Mouse (Mus musculus): Measurements from ENCODE around the gene Ero1lb.

Ero1lb gene

GRCm38 (mm10) chr13:12565621-12566390, at the start of gene Ero1lb:
Gene Ero1lb (plus strand): TSS chr13:12565874.
- DNase-seq (ENCODE audit: low spot score in 2 of 2) = peak; percentile 99 to 100

DNA sequence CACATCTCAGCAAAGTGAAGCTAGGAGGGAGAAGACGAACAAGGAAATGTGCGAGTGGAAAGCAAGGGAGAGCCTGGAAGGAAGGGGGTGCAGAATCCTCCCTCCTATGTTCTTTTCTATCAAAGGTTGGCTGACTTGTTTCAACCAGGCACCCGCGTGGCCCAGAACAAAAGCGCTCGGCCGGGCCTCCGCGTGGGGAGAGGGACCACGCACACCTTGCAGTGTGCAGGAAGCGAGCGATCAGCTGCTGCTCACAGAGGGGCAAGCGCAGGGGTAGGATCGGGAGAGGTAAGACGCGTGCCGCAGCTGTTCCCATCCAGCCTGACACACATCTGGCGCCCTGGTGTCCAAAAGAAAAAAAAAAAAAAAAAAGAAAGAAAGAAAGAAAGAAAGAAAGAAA, 46.3 kb upstream of the Ero1lb start:
- no peak for DNase-seq (ENCODE audit: low spot score in 2 of 2)

GRCm38 (mm10) chr13:12519955-12520584, 45.6 kb upstream of the Ero1lb start, which contains the start of gene Edaradd:
Gene Edaradd (minus strand): TSS chr13:12520438.
- peak; percentile 13 to 20 for DNase-seq (ENCODE audit: low spot score in 2 of 2)

DNA sequence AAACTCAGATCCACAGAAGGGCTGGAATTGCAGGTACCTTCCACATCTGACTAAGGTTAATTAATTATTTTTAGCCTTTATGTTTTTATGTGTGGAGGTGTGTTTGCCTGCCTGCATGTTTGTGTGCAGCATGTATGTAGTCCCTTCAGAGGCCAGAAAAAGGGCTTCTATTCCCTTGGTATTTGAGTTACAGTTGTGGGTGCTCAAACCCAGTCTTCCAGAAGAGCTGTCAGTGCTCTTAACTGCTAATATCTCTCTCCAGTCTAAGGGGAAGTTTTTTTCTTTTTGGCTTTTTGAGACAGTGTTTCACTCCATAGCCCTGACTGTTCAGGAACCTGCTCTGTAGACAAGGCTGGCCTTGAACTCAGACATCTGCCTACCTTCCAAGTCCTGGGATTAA, 43.3 kb upstream of the Ero1lb start:
- DNase-seq (ENCODE audit: low spot score in 2 of 2) = no peak

GRCm38 (mm10) chr13:12525678-12526077, 40.0 kb upstream of the Ero1lb start:
- DNase-seq (ENCODE audit: low spot score in 2 of 2) = no peak

DNA sequence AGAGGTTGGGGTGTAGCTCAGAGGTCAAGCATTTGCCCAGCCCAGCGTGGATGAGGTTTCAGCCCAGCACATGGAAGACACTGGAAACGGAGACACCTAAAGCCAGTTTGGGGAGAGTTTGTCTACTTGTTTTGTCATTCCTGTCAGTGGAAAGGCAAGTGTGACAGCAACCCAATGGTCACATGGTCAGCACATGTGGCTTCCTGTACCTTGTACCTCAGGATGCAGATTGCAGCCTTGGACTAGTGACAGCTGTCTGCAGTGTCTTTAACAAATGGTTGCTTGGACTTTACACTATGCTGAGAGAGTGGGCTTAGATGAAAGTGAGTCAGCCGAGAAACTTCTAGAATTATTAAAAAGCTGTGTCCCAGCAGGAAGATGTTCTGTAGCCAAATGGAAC, 31.0 kb upstream of the Ero1lb start:
- DNase-seq (ENCODE audit: low spot score in 2 of 2) = no peak

GRCm38 (mm10) chr13:12537971-12538370, 27.7 kb upstream of the Ero1lb start:
- peak; percentile 9 to 29 for DNase-seq (ENCODE audit: low spot score in 2 of 2)

DNA sequence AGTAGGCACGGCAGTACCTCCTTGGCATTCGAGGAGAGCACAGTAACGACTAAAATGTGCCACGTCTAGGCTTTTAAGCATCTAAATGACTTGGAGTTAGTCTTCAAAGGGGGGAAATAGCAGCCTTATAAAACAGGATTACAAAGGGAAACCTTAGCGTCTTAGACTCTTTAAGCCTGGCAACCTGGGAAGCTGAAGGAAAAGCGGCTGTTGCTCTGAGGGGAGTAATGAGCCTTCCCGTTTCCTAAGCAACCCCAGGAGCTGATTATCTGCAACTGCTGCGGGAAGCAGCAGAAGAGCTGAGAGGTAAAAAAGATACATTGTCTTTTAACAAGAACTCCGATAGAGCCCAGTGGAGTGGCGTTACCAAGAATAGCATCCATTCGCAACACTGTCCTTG, 26.0 kb upstream of the Ero1lb start:
- peak; percentile 3 to 8 for DNase-seq (ENCODE audit: low spot score in 2 of 2)

DNA sequence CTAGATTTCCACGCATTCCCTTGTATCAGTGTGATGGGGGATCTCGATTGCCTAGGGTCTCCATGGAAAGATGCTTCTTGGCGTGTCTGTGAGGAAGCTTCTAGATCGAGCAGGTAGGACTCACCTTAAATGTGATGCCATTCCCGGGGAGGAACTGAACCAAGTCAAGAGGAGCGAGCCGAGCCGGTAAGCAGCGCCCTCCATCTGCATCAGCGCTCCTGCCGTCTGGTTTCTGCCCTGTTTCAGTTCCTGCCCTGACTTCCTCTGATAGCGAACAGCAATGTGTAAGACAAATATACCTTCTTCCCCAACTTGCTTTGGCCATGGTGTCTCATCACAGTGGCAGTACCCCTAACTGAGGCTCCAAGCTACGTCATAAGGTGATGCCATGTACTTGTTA, 25.6 kb upstream of the Ero1lb start:
- DNase-seq (ENCODE audit: low spot score in 2 of 2) = no peak

DNA sequence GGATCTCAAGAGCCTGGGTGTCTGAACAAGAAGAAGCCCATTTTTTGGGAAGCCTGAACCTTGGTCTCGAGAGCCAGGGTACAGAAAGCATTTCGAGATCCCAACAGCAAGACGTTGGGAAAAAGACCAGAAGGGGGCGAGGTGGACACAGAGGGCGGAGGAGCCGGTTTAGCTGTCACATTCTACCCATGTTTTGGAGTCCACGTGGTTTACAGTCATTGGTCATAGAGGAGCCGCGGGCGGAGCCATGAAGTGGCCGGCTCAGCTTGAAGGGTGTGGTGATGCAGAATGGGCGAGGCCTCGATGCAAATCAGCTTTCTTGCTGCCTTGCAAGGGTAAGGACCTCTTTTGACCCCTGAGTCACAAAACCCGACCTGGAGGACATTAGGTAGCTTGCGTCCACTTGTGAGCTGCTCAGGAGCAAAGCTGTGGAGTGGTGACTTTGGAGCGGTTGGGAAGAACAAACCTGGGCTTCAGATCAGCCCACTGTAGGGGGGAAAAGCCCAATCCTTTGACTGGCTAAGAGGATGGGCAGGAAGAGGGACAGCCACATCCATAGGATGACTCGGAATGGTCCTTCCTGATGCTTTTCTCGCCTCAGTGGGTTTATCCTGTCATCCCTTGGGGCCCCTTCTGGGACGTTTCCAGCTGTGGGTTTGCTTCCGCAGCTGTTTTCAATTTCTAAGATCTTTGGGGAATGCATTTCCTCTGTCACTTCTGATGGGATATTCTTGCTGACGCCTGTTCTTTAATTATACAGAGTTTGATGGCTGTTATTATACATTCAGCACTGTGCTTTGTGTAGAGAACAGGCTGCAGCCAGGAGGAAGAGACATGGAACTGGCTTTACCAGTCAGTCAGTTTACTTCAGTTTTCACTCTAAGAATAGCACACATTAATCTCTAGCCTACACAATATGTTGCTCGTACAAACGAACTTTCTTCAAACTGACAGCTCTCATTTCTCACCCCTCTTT, 23.4 kb upstream of the Ero1lb start:
- peak; percentile 8 to 13 for DNase-seq (ENCODE audit: low spot score in 2 of 2)

GRCm38 (mm10) chr13:12543246-12543645, 22.4 kb upstream of the Ero1lb start:
- no peak for DNase-seq (ENCODE audit: low spot score in 2 of 2)

GRCm38 (mm10) chr13:12543880-12544568, 21.6 kb upstream of the Ero1lb start:
- DNase-seq (ENCODE audit: low spot score in 2 of 2) = no peak

DNA sequence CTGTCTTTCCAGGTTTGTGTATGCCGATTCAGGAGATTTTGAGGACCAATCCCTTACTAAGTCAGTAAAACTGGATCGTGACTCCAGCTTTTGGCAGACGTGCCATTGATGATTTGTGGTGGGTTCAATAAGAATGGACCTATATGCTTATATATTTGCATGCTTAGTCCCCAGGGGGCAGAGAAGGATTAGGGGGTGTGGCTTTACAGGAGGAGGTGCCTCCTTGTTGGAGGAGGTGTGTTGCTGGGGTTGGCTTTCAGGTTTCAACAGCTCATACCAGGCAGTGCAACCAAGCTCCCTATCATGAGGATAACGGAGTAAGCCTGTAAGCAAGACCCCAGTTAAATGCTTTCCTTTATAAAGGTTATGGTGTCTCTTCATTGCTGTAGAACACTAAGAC, 11.5 kb upstream of the Ero1lb start:
- DNase-seq (ENCODE audit: low spot score in 2 of 2) = no peak

GRCm38 (mm10) chr13:12559044-12559443, 6.6 kb upstream of the Ero1lb start:
- DNase-seq (ENCODE audit: low spot score in 2 of 2) = no peak

DNA sequence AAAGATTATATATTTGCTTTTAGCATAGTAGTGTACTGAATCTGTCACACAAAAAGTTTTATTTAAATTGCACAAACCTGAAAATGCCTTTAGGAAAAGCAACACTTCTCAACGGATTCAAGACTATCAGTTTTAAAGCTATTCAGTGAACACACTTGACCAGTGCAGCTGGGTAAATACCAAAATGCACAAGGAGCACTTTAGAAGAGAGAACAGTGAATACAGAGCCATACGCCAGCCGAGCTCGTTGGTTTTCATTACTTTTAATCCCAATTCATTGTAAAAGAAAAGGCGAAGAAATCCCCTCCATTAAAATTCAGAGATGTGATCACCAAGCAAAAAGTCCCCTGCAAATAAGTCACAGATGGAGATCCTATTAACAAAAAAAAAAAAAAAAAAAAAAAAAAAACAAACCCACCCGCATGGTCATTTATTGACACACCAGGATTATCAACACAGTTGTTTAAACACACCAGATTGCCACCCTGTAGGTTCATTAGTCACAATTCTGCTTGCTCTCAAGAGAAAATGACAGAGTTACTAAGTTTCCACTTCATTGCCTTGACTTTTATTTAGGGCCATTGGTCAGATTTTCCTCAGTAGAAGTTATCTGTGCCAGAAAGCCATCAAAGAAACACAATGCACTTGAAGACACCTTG, 6.1 kb upstream of the Ero1lb start:
- DNase-seq (ENCODE audit: low spot score in 2 of 2) = no peak

- no peak for DNase-seq (ENCODE audit: low spot score in 2 of 2)
These were observed 3.9 kb upstream of the Ero1lb start for GRCm38 (mm10) chr13:12561729-12562128.

- no peak for DNase-seq (ENCODE audit: low spot score in 2 of 2)
These were observed 3.4 kb upstream of the Ero1lb start for GRCm38 (mm10) chr13:12562256-12562655.

- DNase-seq (ENCODE audit: low spot score in 2 of 2) = no peak
These were observed 2.3 kb downstream of the Ero1lb start for GRCm38 (mm10) chr13:12567936-12568335.

DNA sequence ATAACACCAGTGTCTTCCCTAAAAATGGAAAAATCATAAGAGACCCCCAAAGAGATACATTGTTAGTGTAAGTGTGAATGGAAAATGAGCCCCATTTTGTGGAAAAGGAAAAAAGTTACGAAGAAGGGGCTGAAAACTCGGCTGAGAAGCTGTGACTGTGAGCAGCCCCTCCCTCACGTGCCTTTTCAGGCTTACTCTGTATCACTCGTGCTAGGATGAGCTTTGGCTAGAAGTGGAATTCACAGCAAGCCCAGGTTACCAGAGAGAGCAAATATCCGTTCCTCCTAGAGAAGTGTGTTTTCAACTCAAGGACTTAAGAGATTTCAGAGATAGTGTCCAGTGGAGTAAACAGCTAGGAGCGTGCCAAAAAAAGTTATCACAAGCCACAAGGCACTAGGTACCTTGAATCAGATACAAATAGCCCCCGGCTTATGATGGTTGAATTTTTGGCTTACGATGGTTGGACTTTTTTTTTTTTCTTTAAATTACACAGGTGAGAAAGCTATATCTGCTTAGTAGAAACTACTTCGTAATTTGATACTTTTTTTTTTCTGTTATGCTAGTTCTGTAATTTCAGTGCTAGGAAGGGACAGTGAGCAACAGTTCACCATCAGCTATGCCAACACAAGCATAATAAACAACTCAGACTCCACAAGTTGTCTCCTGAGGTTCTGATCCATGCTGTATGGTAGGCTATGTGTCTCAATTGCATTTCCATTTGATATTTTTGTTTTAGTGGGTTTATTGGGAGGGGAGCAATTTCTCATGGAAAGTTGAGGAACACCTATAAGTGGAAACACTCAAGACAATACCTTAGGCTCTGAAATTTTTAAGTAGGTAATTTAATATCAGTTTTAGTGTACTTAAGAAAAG, 3.2 kb downstream of the Ero1lb start:
- DNase-seq (ENCODE audit: low spot score in 2 of 2) = no peak

- DNase-seq (ENCODE audit: low spot score in 2 of 2) = no peak
These were observed 4.1 kb downstream of the Ero1lb start for GRCm38 (mm10) chr13:12569741-12570140.

Data from frontal cortex, postnatal 36 days (tissue).